Mouse (Mus musculus): ENCODE measurements around the gene Pla2g15. TPM values are rescaled to one million over a fixed set of nuclear protein-coding genes. Genes with fewer than 3 reads are reported as not detected.
A peak's percentile ranks its signal among the peaks of the same experiment; 100 is the strongest.

The Pla2g15 gene
- total RNA-seq (2014; rRNA removed) = 14.9 and 18.2 TPM in 2 replicates
- polyA plus RNA-seq (2015; fragmentation: Nextera tagmentation; extraction: Ambion mirVana) = 14.6 and 15.7 TPM in 2 replicates

DNA sequence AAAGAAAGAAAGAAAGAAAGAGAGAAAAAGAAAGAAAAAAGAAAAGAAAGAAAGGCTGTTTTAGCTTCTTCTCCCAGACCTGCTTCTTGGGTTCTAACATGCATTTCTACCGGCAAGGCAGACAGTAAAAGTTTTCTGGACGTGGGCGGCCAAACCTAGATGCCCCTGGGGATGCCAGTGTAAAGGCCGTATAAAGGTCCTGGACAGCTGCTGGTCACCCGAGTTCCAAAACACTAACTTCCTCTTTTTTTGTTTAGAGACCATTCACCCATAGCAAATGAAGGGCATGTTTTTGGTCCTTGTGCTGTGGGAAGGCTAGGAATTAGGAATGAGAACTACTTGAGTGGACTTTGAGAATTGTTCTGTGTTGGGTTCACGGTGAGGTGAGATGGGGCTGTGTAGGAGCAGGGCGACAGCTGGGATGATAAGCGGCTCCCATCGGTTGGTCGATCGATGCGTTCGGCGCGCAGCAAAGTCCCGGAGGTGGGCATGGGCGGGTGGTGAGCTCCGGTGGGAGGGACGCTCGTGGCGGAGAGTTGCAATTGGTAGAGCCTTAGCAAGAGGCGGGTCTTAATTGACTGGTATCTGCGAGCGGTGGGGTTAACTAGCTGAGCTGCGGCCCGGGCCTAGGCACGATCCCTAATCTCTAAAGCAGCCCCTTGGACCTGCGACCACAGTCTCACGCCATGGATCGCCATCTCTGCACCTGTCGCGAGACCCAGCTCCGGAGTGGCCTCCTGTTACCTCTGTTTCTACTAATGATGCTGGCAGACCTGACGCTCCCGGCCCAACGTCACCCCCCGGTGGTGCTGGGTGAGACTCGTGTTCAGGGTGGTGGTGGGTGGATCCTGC is at the start of gene Pla2g15:
Gene Pla2g15 (plus strand): TSS at position 599 of the 852 bp plus-strand sequence.
- Histone ChIP-seq H3K9ac (replicated peaks; ENCODE audit: low read length) (peak within 1 kb of the TSS; percentile 79), H3K36me3 (ENCODE audit: insufficient read depth, low read length) (no peaks in the 10 kb centered on the region), H3K4me2 (ENCODE audit: low read depth, low read length) (peak within 1 kb of the TSS; percentile 57), H3K27ac (no peak within 1 kb of the TSS), H3K9me3 (ENCODE audit: low read length) (no peaks in the 10 kb centered on the region), H3K4me3 (ENCODE audit: low read length) (peak within 1 kb of the TSS; percentile 82), H3K4me1 (ENCODE audit: insufficient read depth, low read length) (peaks cover 11% of the 10 kb centered on the region), H3K27me3 (ENCODE audit: insufficient read depth, low read length) (no peaks in the 10 kb centered on the region)
- DNase-seq (ENCODE audit: low spot score) (peak; percentile 94), ATAC-seq (peak; percentile 98)
- TF ChIP-seq CTCF (IDR thresholded peaks at IDR 0.05; ENCODE audit: low read depth) = 0 out of 2 replicates have a peak, but pooled peaks have one; percentile 3
- under 1% methylated on average over 38 of the region's 38 CpGs for WGBS

DNA sequence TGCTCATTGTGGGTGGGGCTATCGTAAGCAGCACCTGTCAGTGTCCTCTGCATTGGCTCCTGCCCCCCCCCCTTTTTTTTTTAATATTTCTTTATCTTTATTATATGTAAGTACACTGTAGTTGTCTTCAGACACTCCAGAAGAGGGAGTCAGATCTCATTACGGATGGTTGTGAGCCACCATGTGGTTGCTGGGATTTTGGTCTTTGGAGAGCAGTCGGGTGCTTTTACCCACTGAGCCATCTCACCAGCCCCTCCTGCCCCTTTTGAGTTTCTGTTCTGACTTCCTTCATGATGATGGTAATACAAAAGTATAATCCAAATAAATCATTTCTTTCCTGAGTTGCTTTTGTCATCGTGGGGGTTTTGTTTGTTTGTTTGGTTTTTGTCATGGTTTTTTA is 47.9 kb upstream of the Pla2g15 start:
- TF ChIP-seq CTCF (IDR thresholded peaks at IDR 0.05; ENCODE audit: low read depth) = no peak
- Histone ChIP-seq H3K36me3 (ENCODE audit: insufficient read depth, low read length) (peaks cover 17% of the 10 kb centered on the region), H3K4me1 (ENCODE audit: insufficient read depth, low read length) (no peaks in the 10 kb centered on the region), H3K4me2 (ENCODE audit: low read depth, low read length) (no peak overlapping the region), H3K9ac (replicated peaks; ENCODE audit: low read length) (no peak overlapping the region), H3K27me3 (ENCODE audit: insufficient read depth, low read length) (no peaks in the 10 kb centered on the region), H3K9me3 (ENCODE audit: low read length) (no peaks in the 10 kb centered on the region), H3K4me3 (ENCODE audit: low read length) (no peak overlapping the region), H3K27ac (no peak overlapping the region)
- 88% methylated on average over 4 of the region's 4 CpGs for WGBS
- DNase-seq (ENCODE audit: low spot score) (no peak), ATAC-seq (no peak)

GRCm38 (mm10) chr8:106103888-106104287 is 46.3 kb upstream of the Pla2g15 start:
- no peak for ATAC-seq
- Histone ChIP-seq H3K9me3 (ENCODE audit: low read length) (no peaks in the 10 kb centered on the region), H3K9ac (replicated peaks; ENCODE audit: low read length) (no peak overlapping the region), H3K27ac (no peak overlapping the region), H3K4me3 (ENCODE audit: low read length) (no peak overlapping the region), H3K4me2 (ENCODE audit: low read depth, low read length) (no peak overlapping the region), H3K36me3 (ENCODE audit: insufficient read depth, low read length) (peaks cover 26% of the 10 kb centered on the region), H3K27me3 (ENCODE audit: insufficient read depth, low read length) (no peaks in the 10 kb centered on the region), H3K4me1 (ENCODE audit: insufficient read depth, low read length) (no peaks in the 10 kb centered on the region)
- no peak for DNase-seq (ENCODE audit: low spot score)
- WGBS = 91% methylated on average over 2 of the region's 2 CpGs
- TF ChIP-seq CTCF (IDR thresholded peaks at IDR 0.05; ENCODE audit: low read depth) = no peak

- TF ChIP-seq CTCF (IDR thresholded peaks at IDR 0.05; ENCODE audit: low read depth) = no peak
- H3K4me3 ChIP-seq (ENCODE audit: low read length) = no peak overlapping the region
- H3K9me3 ChIP-seq (ENCODE audit: low read length) = no peaks in the 10 kb centered on the region
- H3K27ac ChIP-seq = no peak overlapping the region
- H3K36me3 ChIP-seq (ENCODE audit: insufficient read depth, low read length) = peaks cover 26% of the 10 kb centered on the region
- H3K4me2 ChIP-seq (ENCODE audit: low read depth, low read length) = no peak overlapping the region
- WGBS = 86% methylated on average over 1 of the region's 1 CpGs
- no peaks in the 10 kb centered on the region for H3K27me3 ChIP-seq (ENCODE audit: insufficient read depth, low read length)
- H3K9ac ChIP-seq (replicated peaks; ENCODE audit: low read length) = no peak overlapping the region
- no peak for ATAC-seq
- no peak for DNase-seq (ENCODE audit: low spot score)
- no peaks in the 10 kb centered on the region for H3K4me1 ChIP-seq (ENCODE audit: insufficient read depth, low read length)
Observed at GRCm38 (mm10) chr8:106106193-106106592, 44.0 kb upstream of the Pla2g15 start.

DNA sequence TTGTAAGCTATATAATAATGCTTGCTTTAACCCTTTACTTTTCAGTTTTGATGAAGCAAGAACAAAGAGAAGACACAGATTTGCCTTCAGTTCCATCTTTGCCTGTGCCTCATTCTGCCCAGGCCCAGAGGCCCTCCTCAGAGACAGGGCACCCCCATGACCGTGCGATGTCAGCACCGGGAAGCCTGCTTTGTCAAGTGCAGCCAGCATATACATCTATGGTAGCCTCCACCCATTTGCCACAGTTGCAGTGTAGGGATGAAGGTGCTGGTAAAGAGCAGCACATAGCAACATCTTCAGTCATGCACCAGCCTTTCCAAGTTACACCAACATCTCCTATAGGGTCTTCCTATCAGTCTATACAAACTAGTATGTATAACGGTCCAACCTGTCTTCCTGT is 42.1 kb upstream of the Pla2g15 start:
- peaks cover 19% of the 10 kb centered on the region for H3K36me3 ChIP-seq (ENCODE audit: insufficient read depth, low read length)
- H3K9ac ChIP-seq (replicated peaks; ENCODE audit: low read length) = no peak overlapping the region
- WGBS = 95% methylated on average over 4 of the region's 4 CpGs
- no peak for TF ChIP-seq CTCF (IDR thresholded peaks at IDR 0.05; ENCODE audit: low read depth)
- no peaks in the 10 kb centered on the region for H3K4me1 ChIP-seq (ENCODE audit: insufficient read depth, low read length)
- H3K4me2 ChIP-seq (ENCODE audit: low read depth, low read length) = no peak overlapping the region
- no peak for DNase-seq (ENCODE audit: low spot score)
- no peak overlapping the region for H3K4me3 ChIP-seq (ENCODE audit: low read length)
- ATAC-seq = no peak
- H3K27ac ChIP-seq = no peak overlapping the region
- H3K27me3 ChIP-seq (ENCODE audit: insufficient read depth, low read length) = no peaks in the 10 kb centered on the region
- H3K9me3 ChIP-seq (ENCODE audit: low read length) = no peaks in the 10 kb centered on the region

GRCm38 (mm10) chr8:106108729-106109128 is 41.5 kb upstream of the Pla2g15 start:
- ATAC-seq (no peak), DNase-seq (ENCODE audit: low spot score) (no peak)
- 98% methylated on average over 3 of the region's 3 CpGs for WGBS
- no peak for TF ChIP-seq CTCF (IDR thresholded peaks at IDR 0.05; ENCODE audit: low read depth)
- no peaks in the 10 kb centered on the region for H3K9me3 ChIP-seq (ENCODE audit: low read length)
- H3K27ac ChIP-seq = no peak overlapping the region
- H3K4me1 ChIP-seq (ENCODE audit: insufficient read depth, low read length) = no peaks in the 10 kb centered on the region
- no peak overlapping the region for H3K4me3 ChIP-seq (ENCODE audit: low read length)
- H3K9ac ChIP-seq (replicated peaks; ENCODE audit: low read length) = no peak overlapping the region
- H3K4me2 ChIP-seq (ENCODE audit: low read depth, low read length) = no peak overlapping the region
- peaks cover 19% of the 10 kb centered on the region for H3K36me3 ChIP-seq (ENCODE audit: insufficient read depth, low read length)
- H3K27me3 ChIP-seq (ENCODE audit: insufficient read depth, low read length) = no peaks in the 10 kb centered on the region

GRCm38 (mm10) chr8:106112041-106112440 is 38.2 kb upstream of the Pla2g15 start:
- Histone ChIP-seq H3K9ac (replicated peaks; ENCODE audit: low read length) (no peak overlapping the region), H3K4me2 (ENCODE audit: low read depth, low read length) (no peak overlapping the region), H3K27ac (no peak overlapping the region), H3K36me3 (ENCODE audit: insufficient read depth, low read length) (peaks cover 12% of the 10 kb centered on the region), H3K4me3 (ENCODE audit: low read length) (no peak overlapping the region), H3K9me3 (ENCODE audit: low read length) (no peaks in the 10 kb centered on the region), H3K4me1 (ENCODE audit: insufficient read depth, low read length) (no peaks in the 10 kb centered on the region), H3K27me3 (ENCODE audit: insufficient read depth, low read length) (no peaks in the 10 kb centered on the region)
- DNase-seq (ENCODE audit: low spot score) (no peak), ATAC-seq (no peak)
- TF ChIP-seq CTCF (IDR thresholded peaks at IDR 0.05; ENCODE audit: low read depth) = no peak
- 91% methylated on average over 2 of the region's 2 CpGs for WGBS
